Comparison of ENCODE assay signal across 8 mouse cellular contexts in the genomic region with DNA sequence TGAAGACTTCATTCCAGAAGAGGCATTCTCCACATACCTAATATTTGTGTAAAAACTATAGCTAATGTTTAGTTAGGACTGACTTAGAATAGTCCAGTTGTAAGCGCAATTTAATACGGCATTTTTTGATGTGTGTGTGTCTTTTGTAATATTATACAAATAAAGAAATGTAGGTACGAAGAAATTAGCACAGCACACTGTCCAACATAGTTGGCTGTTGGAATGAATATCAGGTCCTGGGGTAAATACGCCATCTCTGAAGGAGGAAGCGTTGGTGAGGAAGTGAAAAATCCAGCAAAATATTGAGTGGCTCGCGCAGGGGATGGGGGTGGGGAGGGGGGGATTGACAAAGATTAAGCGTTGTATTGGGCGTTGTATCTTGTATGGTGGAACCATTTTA. TPM values are rescaled to one million over a fixed set of nuclear protein-coding genes. Genes with fewer than 3 reads are reported as not detected.
DNase-seq lines count a peak whose midpoint lies in the region; ATAC-seq lines count a peak whose summit lies in the region.

No protein-coding gene starts in this region.

- ATAC-seq in forebrain, embryonic 15.5 days (replicated peaks), result peak; percentile 3; the same call in 1 of the 2 replicates
- ATAC-seq in liver, embryonic 12.5 days, result no peak
- no peak for ATAC-seq in stomach, embryonic 15.5 days (ENCODE audit: insufficient read depth, low FRiP score, low read depth)

- no peaks in the 10 kb centered on the region for H3K27me3 ChIP-seq in forebrain, embryonic 15.5 days
- no peaks in the 10 kb centered on the region for H3K27me3 ChIP-seq in liver, embryonic 12.5 days (replicated peaks)
- no peaks in the 10 kb centered on the region for H3K27me3 ChIP-seq in stomach, embryonic 15.5 days (replicated peaks)

- peak overlapping the region; percentile 93 for H3K4me3 ChIP-seq in forebrain, embryonic 15.5 days
- peak overlapping the region; percentile 91 for H3K4me3 ChIP-seq in liver, embryonic 12.5 days
- peak overlapping the region; percentile 95 for H3K4me3 ChIP-seq in stomach, embryonic 15.5 days (replicated peaks)

- peak; percentile 5 for DNase-seq in retina, postnatal 1 day
- no peak for DNase-seq in retina, embryonic 14.5 days (ENCODE audit: low spot score)
- DNase-seq in kidney, postnatal 10 days, result no peak
- DNase-seq in kidney, adult 8-10 months, result no peak
- DNase-seq in kidney, postnatal 36 days, result no peak

- H3K27ac ChIP-seq in forebrain, embryonic 15.5 days (replicated peaks), result no peak overlapping the region
- peak overlapping the region; percentile 25; the same call in 1 of the 2 replicates for H3K27ac ChIP-seq in liver, embryonic 12.5 days
- H3K27ac ChIP-seq in stomach, embryonic 15.5 days, result peak overlapping the region; percentile 13; the same call in 1 of the 2 replicates

- H3K9ac ChIP-seq in forebrain, embryonic 15.5 days (replicated peaks), result no peak overlapping the region
- H3K9ac ChIP-seq in liver, embryonic 12.5 days, result peak overlapping the region; percentile 46
- no peak overlapping the region for H3K9ac ChIP-seq in stomach, embryonic 15.5 days

- H3K4me1 ChIP-seq in forebrain, embryonic 15.5 days, result peaks cover 19% of the 10 kb centered on the region
- peaks cover 33% of the 10 kb centered on the region for H3K4me1 ChIP-seq in liver, embryonic 12.5 days
- 0 out of 2 replicates have a peak, but pooled peaks cover 2% of the 10 kb centered on the region for H3K4me1 ChIP-seq in stomach, embryonic 15.5 days

- H3K9me3 ChIP-seq in forebrain, embryonic 15.5 days, result no peaks in the 10 kb centered on the region
- no peaks in the 10 kb centered on the region for H3K9me3 ChIP-seq in liver, embryonic 12.5 days (replicated peaks)
- H3K9me3 ChIP-seq in stomach, embryonic 15.5 days, result no peaks in the 10 kb centered on the region

- H3K36me3 ChIP-seq in forebrain, embryonic 15.5 days, result no peaks in the 10 kb centered on the region
- H3K36me3 ChIP-seq in liver, embryonic 12.5 days, result peaks cover 3% of the 10 kb centered on the region; the same call in 1 of the 2 replicates
- no peaks in the 10 kb centered on the region for H3K36me3 ChIP-seq in stomach, embryonic 15.5 days

- WGBS in forebrain, embryonic 15.5 days, result 60% methylated on average over 9 of the region's 9 CpGs
- 23% methylated on average over 9 of the region's 9 CpGs for WGBS in liver, embryonic 12.5 days (ENCODE audit: insufficient replicate concordance)
- WGBS in stomach, embryonic 15.5 days, result 45% methylated on average over 9 of the region's 9 CpGs

- peak overlapping the region; percentile 34 for H3K4me2 ChIP-seq in forebrain, embryonic 15.5 days (replicated peaks)
- peak overlapping the region; percentile 77 for H3K4me2 ChIP-seq in liver, embryonic 12.5 days
- H3K4me2 ChIP-seq in stomach, embryonic 15.5 days, result peak overlapping the region; percentile 45

RNA-seq across cellular contexts. Expression of gene Atxn3, which starts 0.5 kb away (rescaled TPM):
- polyA plus RNA-seq in forebrain, embryonic 15.5 days (2015; fragmentation: Nextera tagmentation; extraction: Ambion mirVana), result 12.8 and 14.0 TPM in 2 replicates
- 12.4 and 15.3 TPM in 2 replicates for polyA plus RNA-seq in liver, embryonic 12.5 days (2016; fragmentation: Nextera tagmentation; extraction: Ambion mirVana)
- polyA plus RNA-seq in stomach, embryonic 15.5 days (2015; fragmentation: Nextera tagmentation; extraction: Ambion mirVana), result 11.8 and 14.6 TPM in 2 replicates

RNA-seq across cellular contexts. Expression of gene Cpsf2, which starts 17.2 kb away (rescaled TPM):
- polyA plus RNA-seq in forebrain, embryonic 15.5 days (2015; fragmentation: Nextera tagmentation; extraction: Ambion mirVana), result 32.9 and 33.7 TPM in 2 replicates
- 28.9 and 29.3 TPM in 2 replicates for polyA plus RNA-seq in liver, embryonic 12.5 days (2016; fragmentation: Nextera tagmentation; extraction: Ambion mirVana)
- 24.4 and 25.4 TPM in 2 replicates for polyA plus RNA-seq in stomach, embryonic 15.5 days (2015; fragmentation: Nextera tagmentation; extraction: Ambion mirVana)

RNA-seq across cellular contexts. Expression of gene Trip11, which starts 45.5 kb away (rescaled TPM):
- 22.4 and 23.7 TPM in 2 replicates for polyA plus RNA-seq in forebrain, embryonic 15.5 days (2015; fragmentation: Nextera tagmentation; extraction: Ambion mirVana)
- 12.0 and 12.8 TPM in 2 replicates for polyA plus RNA-seq in liver, embryonic 12.5 days (2016; fragmentation: Nextera tagmentation; extraction: Ambion mirVana)
- 32.3 and 35.9 TPM in 2 replicates for polyA plus RNA-seq in stomach, embryonic 15.5 days (2015; fragmentation: Nextera tagmentation; extraction: Ambion mirVana)
